Mouse (Mus musculus) MEL (cell line): ENCODE measurements around the gene 1700016C15Rik. TPM values are rescaled to one million over a fixed set of nuclear protein-coding genes. Genes with fewer than 3 reads are reported as not detected.

Source experiments
- DNase-seq: peaks from one replicate; pipeline ENCODE4 v3.0.0; 2011; ENCODE audit warnings: low read depth, low spot score
- H3K27ac ChIP-seq: 2 replicates; pipeline ENCODE4 v1.5.1; 2012; ENCODE audit warnings: low read depth, mild to moderate bottlenecking, control low read depth, low read length, moderate library complexity; ENCODE audit not compliant: control insufficient read depth
- H3K27me3 ChIP-seq, 2 experiments: fragments of 150-350 bp in 1 of 2; sonication (generic) in 1 of 2; 2 replicates each; pipeline ENCODE4 v1.6.1; 2012; ENCODE audit warnings: low read length in 2 of 2, mild to moderate bottlenecking in 2 of 2, improper control_type of control experiment in 1 of 2, moderate library complexity in 1 of 2; ENCODE audit not compliant: insufficient read depth in 2 of 2, control insufficient read depth in 1 of 2
- H3K36me3 ChIP-seq, 2 experiments: 2 replicates each; pipeline ENCODE4 v1.6.1; 2012 to 2014; ENCODE audit warnings: low read length in 2 of 2, improper control_type of control experiment in 1 of 2, inconsistent platforms in 1 of 2, mild to moderate bottlenecking in 1 of 2; ENCODE audit not compliant: insufficient read depth in 2 of 2, control insufficient read depth in 1 of 2
- H3K4me1 ChIP-seq, 2 experiments: fragments of 150-350 bp in 1 of 2; sonication (generic) in 1 of 2; 2 replicates each; pipeline ENCODE4 v1.6.1; 2012; ENCODE audit warnings: low read length in 2 of 2, improper control_type of control experiment in 1 of 2, mild to moderate bottlenecking in 1 of 2; ENCODE audit not compliant: insufficient read depth in 2 of 2, control insufficient read depth in 1 of 2
- H3K4me3 ChIP-seq, 2 experiments: fragments of 150-350 bp in 1 of 2; sonication (generic) in 1 of 2; 2 replicates each; pipeline ENCODE4 v1.5.1; 2012; ENCODE audit warnings: low read depth in 2 of 2, low read length in 2 of 2, mild to moderate bottlenecking in 2 of 2, moderate library complexity in 2 of 2, control low read depth in 1 of 2, improper control_type of control experiment in 1 of 2; ENCODE audit not compliant: control insufficient read depth in 1 of 2, insufficient read depth in 1 of 2
- H3K79me2 ChIP-seq: 2 replicates; pipeline ENCODE4 v1.6.1; 2012; ENCODE audit warnings: mild to moderate bottlenecking, low read length, moderate library complexity; ENCODE audit not compliant: control insufficient read depth, poor library complexity, insufficient read depth
- H3K9ac ChIP-seq: 2 replicates; pipeline ENCODE4 v1.6.1; 2012; ENCODE audit warnings: low read depth, mild to moderate bottlenecking, control low read depth, low read length, moderate library complexity; ENCODE audit not compliant: control insufficient read depth, poor library complexity, severe bottlenecking
- H3K9me3 ChIP-seq: fragments of 150-350 bp; sonication (generic); replicated peaks from 2 replicates; pipeline ENCODE4 v1.6.1; 2012; ENCODE audit warnings: mild to moderate bottlenecking, low read length, improper control_type of control experiment, moderate library complexity; ENCODE audit not compliant: insufficient read depth
- E2F4 ChIP-seq: IDR thresholded peaks from 2 replicates; pipeline ENCODE4 v1.6.1; 2011; ENCODE audit warnings: low read depth, low read length, improper control_type of control experiment, borderline replicate concordance
- EP300 ChIP-seq, 2 experiments: IDR thresholded peaks; 2 replicates each; pipeline ENCODE4 v1.6.1; 2011; ENCODE audit warnings: improper control_type of control experiment in 2 of 2, low read length in 2 of 2, low read depth in 1 of 2, mild to moderate bottlenecking in 1 of 2
- ETS1 ChIP-seq: IDR thresholded peaks from 2 replicates; pipeline ENCODE4 v1.6.1; 2012; ENCODE audit warnings: low read depth, mild to moderate bottlenecking, inconsistent platforms, low read length, improper control_type of control experiment, moderate library complexity
- GATA1 ChIP-seq: IDR thresholded peaks from 2 replicates; pipeline ENCODE4 v1.6.1; 2011; ENCODE audit warnings: low read depth, low read length, improper control_type of control experiment
- JUND ChIP-seq: IDR thresholded peaks from 2 replicates; pipeline ENCODE4 v1.6.1; 2011; ENCODE audit warnings: low read depth, mild to moderate bottlenecking, improper control_type of control experiment, low read length
- MAX ChIP-seq: IDR thresholded peaks from 2 replicates; pipeline ENCODE4 v1.6.1; 2011; ENCODE audit warnings: low read length, improper control_type of control experiment
- MAZ ChIP-seq: IDR thresholded peaks from 2 replicates; pipeline ENCODE4 v1.6.1; 2012; ENCODE audit warnings: low read depth, mild to moderate bottlenecking, inconsistent platforms, low read length, improper control_type of control experiment
- MXI1 ChIP-seq: IDR thresholded peaks from 2 replicates; pipeline ENCODE4 v1.6.1; 2011; ENCODE audit warnings: mild to moderate bottlenecking, low read depth, low read length, improper control_type of control experiment
- MYB ChIP-seq: IDR thresholded peaks from 2 replicates; pipeline ENCODE4 v1.6.1; 2011; ENCODE audit warnings: mild to moderate bottlenecking, low read depth, low read length, improper control_type of control experiment
- MYC ChIP-seq: IDR thresholded peaks from 2 replicates; pipeline ENCODE4 v1.6.1; 2011; ENCODE audit warnings: low read depth, mild to moderate bottlenecking, low read length, improper control_type of control experiment, moderate library complexity
- NELFE ChIP-seq: IDR thresholded peaks from 2 replicates; pipeline ENCODE4 v1.6.1; 2011; ENCODE audit warnings: low read depth, low read length, improper control_type of control experiment
- NRF1 ChIP-seq: IDR thresholded peaks from 2 replicates; pipeline ENCODE4 v1.6.1; 2014; ENCODE audit warnings: low read depth, mild to moderate bottlenecking, inconsistent platforms, low read length, improper control_type of control experiment, moderate library complexity; ENCODE audit not compliant: poor library complexity, insufficient read depth, severe bottlenecking
- POLR2A ChIP-seq, 2 experiments: IDR thresholded peaks; 2 replicates each; pipeline ENCODE4 v1.6.1; 2011 to 2012; ENCODE audit warnings: low read length in 2 of 2, mild to moderate bottlenecking in 2 of 2, control low read depth in 1 of 2, improper control_type of control experiment in 1 of 2, low read depth in 1 of 2, moderate library complexity in 1 of 2; ENCODE audit not compliant: control insufficient read depth in 1 of 2, insufficient read depth in 1 of 2, poor library complexity in 1 of 2
- POLR2AphosphoS2 ChIP-seq: IDR thresholded peaks from 2 replicates; pipeline ENCODE4 v1.6.1; 2011; ENCODE audit warnings: low read length, improper control_type of control experiment
- POLR2AphosphoS5 ChIP-seq: IDR thresholded peaks from 2 replicates; pipeline ENCODE4 v1.6.1; 2012; ENCODE audit warnings: low read depth, borderline replicate concordance, mild to moderate bottlenecking, inconsistent platforms, low read length, moderate library complexity, mixed read lengths
- RAD21 ChIP-seq: IDR thresholded peaks from 2 replicates; pipeline ENCODE4 v1.6.1; 2011; ENCODE audit warnings: mild to moderate bottlenecking, low read depth, low read length, improper control_type of control experiment
- RCOR1 ChIP-seq: IDR thresholded peaks from 2 replicates; pipeline ENCODE4 v1.6.1; 2012; ENCODE audit warnings: low read depth, mild to moderate bottlenecking, inconsistent platforms, low read length, improper control_type of control experiment
- SIN3A ChIP-seq: IDR thresholded peaks from 2 replicates; pipeline ENCODE4 v1.6.1; 2012; ENCODE audit warnings: low read length, improper control_type of control experiment, inconsistent platforms
- SMC3 ChIP-seq: IDR thresholded peaks from 2 replicates; pipeline ENCODE4 v1.6.1; 2011; ENCODE audit warnings: low read depth, low read length, improper control_type of control experiment
- TAL1 ChIP-seq: IDR thresholded peaks from 2 replicates; pipeline ENCODE4 v1.6.1; 2012; ENCODE audit warnings: mild to moderate bottlenecking, inconsistent platforms, low read length, moderate library complexity, mixed read lengths
- TCF12 ChIP-seq: IDR thresholded peaks from 2 replicates; pipeline ENCODE4 v1.6.1; 2014; ENCODE audit warnings: low read depth, mild to moderate bottlenecking, inconsistent platforms, low read length, improper control_type of control experiment, moderate library complexity
- UBTF ChIP-seq: IDR thresholded peaks from 2 replicates; pipeline ENCODE4 v1.6.1; 2012; ENCODE audit warnings: low read depth, mild to moderate bottlenecking, inconsistent platforms, low read length, improper control_type of control experiment, moderate library complexity, borderline replicate concordance; ENCODE audit not compliant: insufficient read depth
- USF2 ChIP-seq, 2 experiments: IDR thresholded peaks; 2 replicates each; pipeline ENCODE4 v1.6.1; 2011 to 2012; ENCODE audit warnings: improper control_type of control experiment in 2 of 2, low read length in 2 of 2, borderline replicate concordance in 1 of 2, inconsistent platforms in 1 of 2, low read depth in 1 of 2, mild to moderate bottlenecking in 1 of 2; ENCODE audit not compliant: insufficient read depth in 1 of 2
- polyA plus RNA-seq, 2 experiments: library from polyadenylated mRNA; stranded (reverse) in 1 of 2; unstranded in 1 of 2; fragments of >175 nt in 1 of 2; fragments of >200 nt in 1 of 2; gene quantifications; 2 replicates each; pipeline versions ENCODE4 v1.2.1 to v1.2.4; 2012; ENCODE audit warnings: low replicate concordance in 2 of 2, low read depth in 1 of 2; ENCODE audit not compliant: insufficient read length in 2 of 2, insufficient read depth in 1 of 2, missing spikeins in 1 of 2
- total RNA-seq: library from RNA; depleted of rRNA; stranded (reverse); fragments of 300-350 nt; gene quantifications from 2 replicates; pipeline ENCODE4 v1.2.3, GENCODE M21; 2012

1700016C15Rik gene
- total and polyA plus RNA-seq, 3 experiments = not detected

- peak; percentile 62 for DNase-seq
- TF ChIP-seq TAL1 = no peak
- TF ChIP-seq MAX = no peak
- no peak for TF ChIP-seq USF2 (IDR thresholded peaks at IDR 0.05; ENCODE audit: borderline replicate concordance in 1 of 2, insufficient read depth in 1 of 2, low read depth in 1 of 2, low read length in 2 of 2)
- peak; percentile 28; the same call in 1 of the 2 replicates for TF ChIP-seq SIN3A
- peak; percentile 60 for TF ChIP-seq TCF12
- TF ChIP-seq EP300 (IDR thresholded peaks at IDR 0.05; ENCODE audit: low read depth in 1 of 2, low read length in 2 of 2) = peak; percentile 62 to 77; a peak in 2 of 4 replicates
- peak; percentile 74 for TF ChIP-seq RCOR1
- TF ChIP-seq RAD21 = no peak
- no peak for TF ChIP-seq NELFE
- TF ChIP-seq UBTF = no peak
- peak; percentile 50; the same call in 1 of the 2 replicates for TF ChIP-seq MXI1
- TF ChIP-seq E2F4 = no peak
- peak; percentile 71; the same call in 1 of the 2 replicates for TF ChIP-seq GATA1
- TF ChIP-seq SMC3 = no peak
- peak; percentile 69 for TF ChIP-seq NRF1
- TF ChIP-seq POLR2AphosphoS2 = no peak
- no peak for TF ChIP-seq POLR2AphosphoS5
- TF ChIP-seq MYC = no peak
- peak; percentile 38; the same call in 1 of the 2 replicates for TF ChIP-seq MYB
- TF ChIP-seq MAZ = 0 out of 2 replicates have a peak, but pooled peaks have one; percentile 40
- TF ChIP-seq ETS1 = peak; percentile 33; the same call in 1 of the 2 replicates
- no peak for TF ChIP-seq JUND
- TF ChIP-seq POLR2A (IDR thresholded peaks at IDR 0.05; ENCODE audit: control insufficient read depth in 1 of 2, insufficient read depth in 1 of 2, low read depth in 1 of 2, low read length in 2 of 2, poor library complexity in 1 of 2) = no peak
- Histone ChIP-seq H3K79me2 (no peaks in the 10 kb centered on the region), H3K27ac (no peak overlapping the region), H3K36me3 (peaks cover 0 to 9% of the 10 kb centered on the region in 2 experiments; a peak in 1 of 4 replicates), H3K9me3 (no peaks in the 10 kb centered on the region), H3K27me3 (no peaks in the 10 kb centered on the region), H3K4me3 (peak overlapping the region in 1 of 2 experiments; percentile 29; a peak in 1 of 4 replicates), H3K4me1 (peaks cover 4 to 10% of the 10 kb centered on the region in 2 experiments; a peak in 2 of 4 replicates), H3K9ac (no peak overlapping the region)
Measured at GRCm38 (mm10) chr1:177726870-177727269, 2.7 kb upstream of the 1700016C15Rik start.
